Mouse (Mus musculus): ENCODE measurements around the gene Lifr. TPM values are rescaled to one million over a fixed set of nuclear protein-coding genes. Genes with fewer than 3 reads are reported as not detected.

Gene Lifr
- total and polyA plus RNA-seq, 2 experiments from 2014 or later: 12.2 to 28.0 TPM

- H3K4me1 ChIP-seq (ENCODE audit: insufficient read depth, low read length): no peaks in the 10 kb centered on the region
- ATAC-seq (ENCODE audit: low FRiP score): no peak
- WGBS: 95% methylated on average over 4 of the region's 4 CpGs
Measured at GRCm38 (mm10) chr15:7191074-7191473, 100.7 kb downstream of the Lifr start.

DNA sequence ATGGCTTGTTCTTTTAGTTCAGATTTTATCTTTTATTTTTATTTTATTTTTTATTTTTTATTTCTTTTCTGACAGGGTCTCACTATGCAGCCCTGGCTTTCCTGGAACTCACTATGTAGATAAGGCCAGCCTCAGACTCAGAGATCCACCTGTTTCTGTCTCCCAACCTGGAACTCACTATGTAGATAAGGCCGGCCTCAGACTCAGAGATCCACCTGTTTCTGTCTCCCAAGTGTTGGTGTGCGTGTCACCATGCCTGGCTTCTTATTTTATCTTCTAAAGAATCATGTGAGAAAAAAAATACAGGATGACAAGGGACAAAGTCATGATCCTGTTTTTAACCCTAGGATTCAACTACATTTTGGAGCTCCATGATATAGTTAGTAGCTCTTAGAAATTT lies 102.2 kb downstream of the Lifr start:
- Histone ChIP-seq H3K4me1 (ENCODE audit: insufficient read depth, low read length) (no peaks in the 10 kb centered on the region), H3K36me3 (ENCODE audit: insufficient read depth, low read length) (peaks cover 3% of the 10 kb centered on the region; the same call in 1 of the 2 replicates), H3K4me2 (ENCODE audit: low read depth, low read length, poor library complexity, severe bottlenecking) (no peak overlapping the region), H3K9me3 (ENCODE audit: low read length) (no peaks in the 10 kb centered on the region), H3K9ac (replicated peaks; ENCODE audit: low read length, poor library complexity, severe bottlenecking) (no peak overlapping the region), H3K27ac (ENCODE audit: low read depth, low read length) (no peak overlapping the region), H3K27me3 (ENCODE audit: insufficient read depth, low read length) (no peaks in the 10 kb centered on the region), H3K4me3 (ENCODE audit: low read depth, low read length) (no peak overlapping the region)
- no peak for TF ChIP-seq CTCF (IDR thresholded peaks at IDR 0.05)
- 100% methylated on average over 2 of the region's 2 CpGs for WGBS
- ATAC-seq (ENCODE audit: low FRiP score) (no peak), DNase-seq (ENCODE audit: low spot score) (no peak)

More at GRCm38 (mm10) chr15:7191074-7191473, 100.7 kb downstream of the Lifr start:
- H3K4me3 ChIP-seq (ENCODE audit: low read depth, low read length): no peak overlapping the region
- H3K36me3 ChIP-seq (ENCODE audit: insufficient read depth, low read length): peaks cover 8% of the 10 kb centered on the region
- H3K4me2 ChIP-seq (ENCODE audit: low read depth, low read length, poor library complexity, severe bottlenecking): no peak overlapping the region
- TF ChIP-seq CTCF (IDR thresholded peaks at IDR 0.05): no peak
- no peaks in the 10 kb centered on the region for H3K9me3 ChIP-seq (ENCODE audit: low read length)
- H3K27me3 ChIP-seq (ENCODE audit: insufficient read depth, low read length): no peaks in the 10 kb centered on the region
- H3K27ac ChIP-seq (ENCODE audit: low read depth, low read length): no peak overlapping the region
- no peak overlapping the region for H3K9ac ChIP-seq (replicated peaks; ENCODE audit: low read length, poor library complexity, severe bottlenecking)
- no peak for DNase-seq (ENCODE audit: low spot score)

DNA sequence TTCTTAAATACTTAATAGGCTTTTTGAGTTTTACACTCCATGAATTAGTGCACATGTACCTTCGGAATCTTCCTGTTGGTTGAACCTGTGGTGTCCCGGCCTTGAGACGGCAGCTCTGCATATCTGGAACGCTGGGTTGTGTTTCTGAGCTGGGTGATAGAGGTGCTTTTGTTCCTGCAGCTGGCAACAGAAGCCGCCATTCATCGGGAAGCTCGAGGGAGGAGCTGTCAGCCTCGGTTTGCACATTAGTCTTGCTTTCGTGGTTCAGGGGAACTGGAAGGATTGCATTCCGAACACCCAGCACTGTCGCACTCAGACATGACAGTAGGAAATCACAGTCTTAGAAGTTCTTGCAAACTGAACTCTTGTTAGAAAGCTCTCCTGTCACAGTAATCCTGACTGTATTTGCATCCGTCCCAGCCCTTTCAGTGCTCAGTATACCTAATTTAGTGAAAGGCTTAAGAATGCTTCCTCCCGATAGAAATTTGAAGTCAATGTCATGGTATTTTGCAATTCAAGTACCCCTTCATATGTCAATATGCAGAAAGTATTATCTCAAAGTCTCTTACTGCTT lies 103.8 kb downstream of the Lifr start:
- Histone ChIP-seq H3K9ac (replicated peaks; ENCODE audit: low read length, poor library complexity, severe bottlenecking) (0 out of 2 replicates have a peak overlapping the region, but pooled peaks have one; percentile 29), H3K4me2 (ENCODE audit: low read depth, low read length, poor library complexity, severe bottlenecking) (no peak overlapping the region), H3K4me3 (ENCODE audit: low read depth, low read length) (no peak overlapping the region), H3K9me3 (ENCODE audit: low read length) (no peaks in the 10 kb centered on the region), H3K27me3 (ENCODE audit: insufficient read depth, low read length) (no peaks in the 10 kb centered on the region), H3K36me3 (ENCODE audit: insufficient read depth, low read length) (peaks cover 3% of the 10 kb centered on the region; the same call in 1 of the 2 replicates), H3K27ac (ENCODE audit: low read depth, low read length) (peak overlapping the region; percentile 62), H3K4me1 (ENCODE audit: insufficient read depth, low read length) (no peaks in the 10 kb centered on the region)
- 13% methylated on average over 13 of the region's 13 CpGs for WGBS
- ATAC-seq (ENCODE audit: low FRiP score): peak; percentile 62
- TF ChIP-seq CTCF (IDR thresholded peaks at IDR 0.05): no peak
- peak; percentile 80 for DNase-seq (ENCODE audit: low spot score)

- peaks cover 3% of the 10 kb centered on the region; the same call in 1 of the 2 replicates for H3K36me3 ChIP-seq (ENCODE audit: insufficient read depth, low read length)
- H3K9ac ChIP-seq (replicated peaks; ENCODE audit: low read length, poor library complexity, severe bottlenecking): no peak overlapping the region
- TF ChIP-seq CTCF (IDR thresholded peaks at IDR 0.05): no peak
- no peaks in the 10 kb centered on the region for H3K9me3 ChIP-seq (ENCODE audit: low read length)
- no peaks in the 10 kb centered on the region for H3K4me1 ChIP-seq (ENCODE audit: insufficient read depth, low read length)
- peak; percentile 85 for DNase-seq (ENCODE audit: low spot score)
- H3K4me3 ChIP-seq (ENCODE audit: low read depth, low read length): no peak overlapping the region
- peak overlapping the region; percentile 62 for H3K27ac ChIP-seq (ENCODE audit: low read depth, low read length)
- 33% methylated on average over 6 of the region's 6 CpGs for WGBS
- H3K4me2 ChIP-seq (ENCODE audit: low read depth, low read length, poor library complexity, severe bottlenecking): no peak overlapping the region
- peak; percentile 79 for ATAC-seq (ENCODE audit: low FRiP score)
- H3K27me3 ChIP-seq (ENCODE audit: insufficient read depth, low read length): no peaks in the 10 kb centered on the region
Measured at GRCm38 (mm10) chr15:7194748-7195221, 104.4 kb downstream of the Lifr start.

DNA sequence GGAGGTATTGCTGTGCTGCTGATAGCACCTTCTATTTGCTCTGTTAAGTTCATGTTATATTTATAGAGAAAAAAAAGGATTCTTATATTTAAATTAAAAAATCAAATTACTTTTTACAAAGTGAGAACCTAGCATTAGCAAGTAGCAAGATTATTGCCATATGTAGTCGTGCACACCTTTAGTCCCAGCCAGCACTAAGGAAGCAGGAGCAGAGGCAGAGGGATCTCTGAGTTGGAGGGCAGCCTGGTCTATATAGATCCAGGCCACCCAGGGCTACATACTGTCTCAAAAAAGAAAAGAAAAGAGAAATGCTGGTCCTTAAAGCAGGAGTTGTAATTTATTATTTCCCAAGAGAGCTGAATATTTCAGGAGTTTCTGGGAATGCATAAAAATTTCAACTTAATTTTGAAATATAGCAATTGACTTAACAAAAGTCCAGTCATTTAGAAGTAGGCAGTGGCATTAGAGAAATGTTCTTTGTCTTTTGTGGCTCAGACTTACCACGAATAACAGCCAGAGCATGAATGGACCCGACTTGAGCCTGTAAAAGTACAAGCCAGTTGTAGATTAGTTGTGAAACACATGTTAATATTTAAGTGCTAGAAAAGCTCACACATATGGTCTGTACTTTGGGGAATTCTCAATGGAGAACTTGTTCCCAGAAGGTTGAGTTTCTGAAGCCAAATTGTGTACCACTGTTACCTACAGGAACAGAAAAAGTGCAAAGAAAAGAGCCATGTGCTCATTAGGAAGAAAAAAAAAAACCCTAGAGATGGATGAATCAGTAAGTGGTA lies 107.4 kb downstream of the Lifr start:
- no peak for TF ChIP-seq CTCF (IDR thresholded peaks at IDR 0.05)
- no peaks in the 10 kb centered on the region for H3K36me3 ChIP-seq (ENCODE audit: insufficient read depth, low read length)
- ATAC-seq (ENCODE audit: low FRiP score): no peak
- no peak overlapping the region for H3K4me2 ChIP-seq (ENCODE audit: low read depth, low read length, poor library complexity, severe bottlenecking)
- 55% methylated on average over 3 of the region's 3 CpGs for WGBS
- H3K27me3 ChIP-seq (ENCODE audit: insufficient read depth, low read length): no peaks in the 10 kb centered on the region
- H3K9me3 ChIP-seq (ENCODE audit: low read length): no peaks in the 10 kb centered on the region
- no peak overlapping the region for H3K4me3 ChIP-seq (ENCODE audit: low read depth, low read length)
- H3K9ac ChIP-seq (replicated peaks; ENCODE audit: low read length, poor library complexity, severe bottlenecking): no peak overlapping the region
- H3K4me1 ChIP-seq (ENCODE audit: insufficient read depth, low read length): no peaks in the 10 kb centered on the region
- DNase-seq (ENCODE audit: low spot score): no peak
- H3K27ac ChIP-seq (ENCODE audit: low read depth, low read length): no peak overlapping the region

- Histone ChIP-seq H3K4me1 (ENCODE audit: insufficient read depth, low read length) (no peaks in the 10 kb centered on the region), H3K9me3 (ENCODE audit: low read length) (no peaks in the 10 kb centered on the region), H3K27me3 (ENCODE audit: insufficient read depth, low read length) (no peaks in the 10 kb centered on the region), H3K4me2 (ENCODE audit: low read depth, low read length, poor library complexity, severe bottlenecking) (no peak overlapping the region), H3K36me3 (ENCODE audit: insufficient read depth, low read length) (no peaks in the 10 kb centered on the region), H3K4me3 (ENCODE audit: low read depth, low read length) (no peak overlapping the region), H3K9ac (replicated peaks; ENCODE audit: low read length, poor library complexity, severe bottlenecking) (no peak overlapping the region), H3K27ac (ENCODE audit: low read depth, low read length) (0 out of 2 replicates have a peak overlapping the region, but pooled peaks have one; percentile 43)
- WGBS: 39% methylated on average over 2 of the region's 2 CpGs
- TF ChIP-seq CTCF (IDR thresholded peaks at IDR 0.05): no peak
- peak; percentile 70 for ATAC-seq (ENCODE audit: low FRiP score)
- peak; percentile 91 for DNase-seq (ENCODE audit: low spot score)
Measured at GRCm38 (mm10) chr15:7198816-7199215, 108.4 kb downstream of the Lifr start.

Data from midbrain, postnatal 0 days (tissue).